Mouse (Mus musculus) frontal cortex, adult 2 months (tissue): Measurements from ENCODE around the gene Aldh16a1. TPM values are rescaled to one million over a fixed set of nuclear protein-coding genes. Genes with fewer than 3 reads are reported as not detected.
"Not testable (repeated sequence)": the region's sequence is repeated elsewhere in the genome, so short reads cannot be mapped to it uniquely, and the experiment has no call there.

Source experiments
- DNase-seq, 2 experiments: peaks; one replicate each; pipeline ENCODE4 v3.0.0; 2022; ENCODE audit warnings: low spot score in 1 of 2; ENCODE audit errors: extremely low spot score in 1 of 2
- polyA plus RNA-seq: library from polyadenylated mRNA; depleted of rRNA; stranded (reverse); fragments of >200 nt; gene quantifications from 2 replicates; pipeline ENCODE4 v1.2.3, GENCODE M21; 2012

Aldh16a1 gene
- polyA plus RNA-seq, 1 experiment = 10.8 TPM

GRCm38 (mm10) chr7:45122561-45123185 is 31.7 kb downstream of the Aldh16a1 start:
- DNase-seq = no peak

- no peak for DNase-seq
Observed at GRCm38 (mm10) chr7:45121966-45122365, 32.4 kb downstream of the Aldh16a1 start.

- DNase-seq = no peak
Observed at GRCm38 (mm10) chr7:45121404-45121803, 33.0 kb downstream of the Aldh16a1 start.

GRCm38 (mm10) chr7:45119780-45120709 is 34.3 kb downstream of the Aldh16a1 start:
- DNase-seq = no peak

- DNase-seq = no peak
Observed at GRCm38 (mm10) chr7:45118336-45118735, 36.0 kb downstream of the Aldh16a1 start.

GRCm38 (mm10) chr7:45117566-45117965 is 36.8 kb downstream of the Aldh16a1 start:
- DNase-seq = no peak

- no peak for DNase-seq
Observed at GRCm38 (mm10) chr7:45113476-45113875, 40.9 kb downstream of the Aldh16a1 start.

GRCm38 (mm10) chr7:45112529-45112928 is 41.9 kb downstream of the Aldh16a1 start:
- DNase-seq = no peak

GRCm38 (mm10) chr7:45111940-45112339 is 42.4 kb downstream of the Aldh16a1 start:
- DNase-seq = no peak

GRCm38 (mm10) chr7:45110089-45110488 is 44.3 kb downstream of the Aldh16a1 start:
- DNase-seq = not testable (repeated sequence)

GRCm38 (mm10) chr7:45107052-45107645 is 47.2 kb downstream of the Aldh16a1 start:
- DNase-seq = no peak

- no peak for DNase-seq
Observed at GRCm38 (mm10) chr7:45106441-45106840, 47.9 kb downstream of the Aldh16a1 start.

- DNase-seq = no peak
Observed at GRCm38 (mm10) chr7:45105491-45105890, 48.9 kb downstream of the Aldh16a1 start.

GRCm38 (mm10) chr7:45104941-45105340 is 49.4 kb downstream of the Aldh16a1 start:
- no peak for DNase-seq

- DNase-seq = peak; percentile 44 to 52
Observed at GRCm38 (mm10) chr7:45103652-45104180, 50.7 kb downstream of the Aldh16a1 start, which contains the start of gene Fcgrt. TSS of gene Fcgrt (minus strand) at chr7:45103851.

GRCm38 (mm10) chr7:45102940-45103585 is 51.3 kb downstream of the Aldh16a1 start:
- DNase-seq = no peak

GRCm38 (mm10) chr7:45102441-45102840 is 51.9 kb downstream of the Aldh16a1 start:
- no peak for DNase-seq

GRCm38 (mm10) chr7:45100046-45100445 is 54.3 kb downstream of the Aldh16a1 start:
- DNase-seq = no peak

- DNase-seq = no peak
Observed at GRCm38 (mm10) chr7:45098541-45099240, 55.7 kb downstream of the Aldh16a1 start.

GRCm38 (mm10) chr7:45097479-45097878 is 56.9 kb downstream of the Aldh16a1 start:
- DNase-seq = no peak
